Mouse (Mus musculus): Measurements from ENCODE around the gene Pdxk. TPM values are rescaled to one million over a fixed set of nuclear protein-coding genes. Genes with fewer than 3 reads are reported as not detected.

Gene Pdxk
- polyA plus RNA-seq, 1 experiment from 2014 or later, result 19.2 TPM

- Histone ChIP-seq H3K27ac (no peak overlapping the region), H3K9ac (no peak overlapping the region), H3K4me2 (no peak overlapping the region), H3K4me3 (no peak overlapping the region), H3K27me3 (no peaks in the 10 kb centered on the region), H3K4me1 (replicated peaks) (peaks cover 44% of the 10 kb centered on the region), H3K36me3 (no peaks in the 10 kb centered on the region), H3K9me3 (no peaks in the 10 kb centered on the region)
- WGBS, result 34% methylated on average over 10 of the region's 10 CpGs
- peak; percentile 46 for ATAC-seq (ENCODE audit: low FRiP score)
Observed at GRCm38 (mm10) chr10:78457495-78458347, 7.1 kb downstream of the Pdxk start.

DNA sequence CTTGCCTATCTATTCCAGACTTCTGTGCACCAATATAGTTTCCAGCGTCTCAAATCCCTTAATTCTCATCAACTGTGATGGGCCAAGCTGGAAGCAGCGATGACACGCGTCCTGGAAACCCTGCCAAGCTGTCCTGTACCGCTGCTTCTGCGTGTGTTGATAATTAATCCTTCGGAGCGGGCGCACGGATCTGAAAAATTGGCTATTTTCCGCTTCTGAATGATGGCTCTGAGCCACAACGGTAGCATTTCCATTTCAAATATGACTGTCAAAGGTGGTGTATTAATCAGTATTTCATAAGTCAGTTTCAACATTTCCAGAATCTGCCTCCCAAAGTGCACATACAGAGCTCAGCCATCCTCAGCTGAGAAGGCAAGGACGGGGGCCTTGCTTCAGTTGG, 8.1 kb downstream of the Pdxk start:
- Histone ChIP-seq H3K27me3 (no peaks in the 10 kb centered on the region), H3K9me3 (no peaks in the 10 kb centered on the region), H3K9ac (no peak overlapping the region), H3K36me3 (no peaks in the 10 kb centered on the region), H3K4me3 (no peak overlapping the region), H3K4me1 (replicated peaks) (peaks cover 49% of the 10 kb centered on the region), H3K27ac (0 out of 2 replicates have a peak overlapping the region, but pooled peaks have one; percentile 32), H3K4me2 (no peak overlapping the region)
- no peak for ATAC-seq (ENCODE audit: low FRiP score)
- 65% methylated on average over 13 of the region's 13 CpGs for WGBS

DNA sequence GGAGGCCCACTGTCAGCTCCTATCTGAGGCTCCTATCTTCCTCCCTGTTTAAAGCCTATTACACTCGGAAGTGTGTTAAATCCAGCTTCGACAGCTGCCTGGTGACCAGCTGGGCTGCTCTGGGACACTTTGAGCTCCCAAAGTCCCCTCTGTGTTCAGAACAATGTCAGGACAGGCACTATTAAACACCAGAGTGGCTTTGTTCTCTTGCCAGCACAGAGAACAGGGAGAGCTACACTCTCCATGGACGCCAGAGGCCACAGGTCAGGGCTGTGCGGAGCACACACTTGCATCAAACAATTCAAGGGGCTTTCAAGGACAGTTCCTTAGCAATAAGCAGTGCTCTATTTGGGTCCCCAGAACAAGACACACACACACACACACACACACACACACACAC, 12.1 kb downstream of the Pdxk start:
- H3K36me3 ChIP-seq, result peaks cover 29% of the 10 kb centered on the region
- no peaks in the 10 kb centered on the region for H3K27me3 ChIP-seq
- no peak overlapping the region for H3K4me2 ChIP-seq
- no peak overlapping the region for H3K9ac ChIP-seq
- ATAC-seq (ENCODE audit: low FRiP score), result no peak
- no peak overlapping the region for H3K27ac ChIP-seq
- 16% methylated on average over 4 of the region's 4 CpGs for WGBS
- H3K4me3 ChIP-seq, result no peak overlapping the region
- H3K4me1 ChIP-seq (replicated peaks), result peaks cover 28% of the 10 kb centered on the region
- H3K9me3 ChIP-seq, result no peaks in the 10 kb centered on the region

DNA sequence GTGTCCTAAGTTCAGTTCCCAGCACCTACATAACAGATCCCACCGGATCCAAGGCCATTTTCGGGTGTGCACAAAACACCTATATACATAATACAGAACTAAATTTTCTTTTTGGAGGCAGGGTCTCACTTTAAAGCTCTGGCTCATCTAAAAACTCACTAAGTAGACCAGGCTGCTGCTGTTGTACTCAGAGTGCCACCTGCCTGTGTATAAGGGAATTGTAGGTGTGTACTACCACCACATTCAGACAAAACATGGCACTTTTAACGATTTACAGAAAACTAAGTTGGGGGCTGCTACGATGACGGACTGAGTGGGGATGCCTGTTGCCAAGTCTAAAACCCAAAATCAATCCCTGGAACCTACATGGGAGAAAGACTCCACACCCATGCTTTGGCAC, 14.0 kb downstream of the Pdxk start:
- Histone ChIP-seq H3K27me3 (no peaks in the 10 kb centered on the region), H3K9me3 (no peaks in the 10 kb centered on the region), H3K4me2 (no peak overlapping the region), H3K27ac (no peak overlapping the region), H3K4me1 (replicated peaks) (peaks cover 17% of the 10 kb centered on the region; the same call in 1 of the 2 replicates), H3K4me3 (no peak overlapping the region), H3K9ac (no peak overlapping the region), H3K36me3 (peaks cover 47% of the 10 kb centered on the region)
- no peak for ATAC-seq (ENCODE audit: low FRiP score)
- WGBS, result 91% methylated on average over 5 of the region's 5 CpGs

DNA sequence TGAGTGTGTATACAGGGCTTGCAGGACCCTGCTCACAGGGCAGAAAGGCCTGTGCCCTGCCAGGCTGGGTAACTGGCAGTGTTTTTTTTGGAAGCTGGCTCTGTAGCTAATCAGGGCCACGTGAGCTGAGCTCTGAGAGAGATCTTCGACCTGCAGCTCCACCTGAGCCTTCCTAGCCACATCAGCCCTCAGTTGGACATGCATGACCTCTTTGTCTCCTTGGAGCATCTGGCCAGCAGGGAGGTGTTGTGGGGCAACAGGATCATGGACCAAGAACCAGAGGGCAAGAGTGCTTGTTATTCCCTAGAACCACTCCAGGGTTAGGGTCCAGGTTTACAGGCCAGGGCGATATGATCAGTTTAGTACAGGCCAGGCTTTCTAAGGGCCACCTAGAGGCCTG, 17.4 kb downstream of the Pdxk start:
- H3K36me3 ChIP-seq, result peaks cover 76% of the 10 kb centered on the region
- ATAC-seq (ENCODE audit: low FRiP score), result no peak
- 88% methylated on average over 3 of the region's 3 CpGs for WGBS

GRCm38 (mm10) chr10:78446195-78446594, 18.6 kb downstream of the Pdxk start:
- no peak for ATAC-seq (ENCODE audit: low FRiP score)
- 95% methylated on average over 3 of the region's 3 CpGs for WGBS
- H3K4me1 ChIP-seq (replicated peaks), result no peaks in the 10 kb centered on the region

More for the DNA sequence above, 17.4 kb downstream of the Pdxk start:
- Histone ChIP-seq H3K27me3 (no peaks in the 10 kb centered on the region), H3K4me3 (no peak overlapping the region), H3K9ac (no peak overlapping the region), H3K4me2 (no peak overlapping the region), H3K4me1 (replicated peaks) (0 out of 2 replicates have a peak, but pooled peaks cover 2% of the 10 kb centered on the region), H3K9me3 (no peaks in the 10 kb centered on the region), H3K27ac (no peak overlapping the region)

GRCm38 (mm10) chr10:78442292-78442691, 22.5 kb downstream of the Pdxk start:
- Histone ChIP-seq H3K4me2 (no peak overlapping the region), H3K9me3 (no peaks in the 10 kb centered on the region), H3K27me3 (no peaks in the 10 kb centered on the region), H3K27ac (no peak overlapping the region), H3K4me3 (no peak overlapping the region), H3K36me3 (peaks cover 59% of the 10 kb centered on the region), H3K4me1 (replicated peaks) (no peaks in the 10 kb centered on the region), H3K9ac (no peak overlapping the region)
- 97% methylated on average over 3 of the region's 3 CpGs for WGBS
- no peak for ATAC-seq (ENCODE audit: low FRiP score)

More at GRCm38 (mm10) chr10:78446195-78446594, 18.6 kb downstream of the Pdxk start:
- Histone ChIP-seq H3K9me3 (no peaks in the 10 kb centered on the region), H3K4me3 (no peak overlapping the region), H3K4me2 (no peak overlapping the region), H3K36me3 (peaks cover 86% of the 10 kb centered on the region), H3K9ac (no peak overlapping the region), H3K27me3 (no peaks in the 10 kb centered on the region), H3K27ac (no peak overlapping the region)

DNA sequence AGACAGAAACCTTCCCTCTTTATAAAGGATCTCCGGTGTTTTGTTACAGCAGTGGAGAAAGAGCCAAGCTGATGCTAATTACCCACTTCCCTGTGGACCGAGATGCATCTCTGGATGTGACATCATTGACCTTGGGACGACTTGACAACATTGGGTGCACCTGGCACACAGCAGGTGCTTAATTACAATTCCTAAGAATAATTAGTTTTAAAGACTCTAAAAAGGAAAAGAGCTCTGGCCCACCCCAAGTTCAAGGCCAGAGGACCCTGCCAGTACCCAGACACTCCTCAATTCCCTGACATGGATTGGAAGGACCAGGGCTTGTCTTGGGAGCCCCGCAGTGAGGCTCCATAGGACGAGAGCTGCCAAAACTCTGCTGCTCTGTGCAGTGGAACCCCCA, 23.2 kb downstream of the Pdxk start:
- Histone ChIP-seq H3K4me3 (no peak overlapping the region), H3K27me3 (no peaks in the 10 kb centered on the region), H3K36me3 (peaks cover 53% of the 10 kb centered on the region), H3K9ac (no peak overlapping the region), H3K4me2 (no peak overlapping the region), H3K27ac (no peak overlapping the region), H3K9me3 (no peaks in the 10 kb centered on the region), H3K4me1 (replicated peaks) (no peaks in the 10 kb centered on the region)
- ATAC-seq (ENCODE audit: low FRiP score), result no peak
- WGBS, result 88% methylated on average over 5 of the region's 5 CpGs

GRCm38 (mm10) chr10:78440812-78441211, 24.0 kb downstream of the Pdxk start:
- H3K9ac ChIP-seq, result no peak overlapping the region
- WGBS, result 65% methylated on average over 9 of the region's 9 CpGs
- ATAC-seq (ENCODE audit: low FRiP score), result no peak
- H3K27me3 ChIP-seq, result no peaks in the 10 kb centered on the region
- H3K9me3 ChIP-seq, result no peaks in the 10 kb centered on the region
- no peaks in the 10 kb centered on the region for H3K4me1 ChIP-seq (replicated peaks)
- H3K27ac ChIP-seq, result no peak overlapping the region
- no peak overlapping the region for H3K4me3 ChIP-seq
- no peak overlapping the region for H3K4me2 ChIP-seq
- H3K36me3 ChIP-seq, result peaks cover 45% of the 10 kb centered on the region

- no peak overlapping the region for H3K4me3 ChIP-seq
- WGBS, result 95% methylated on average over 7 of the region's 7 CpGs
- H3K4me2 ChIP-seq, result no peak overlapping the region
- H3K9ac ChIP-seq, result no peak overlapping the region
- no peaks in the 10 kb centered on the region for H3K27me3 ChIP-seq
- no peaks in the 10 kb centered on the region for H3K9me3 ChIP-seq
- H3K27ac ChIP-seq, result no peak overlapping the region
- peaks cover 38% of the 10 kb centered on the region for H3K36me3 ChIP-seq
- no peaks in the 10 kb centered on the region for H3K4me1 ChIP-seq (replicated peaks)
- no peak for ATAC-seq (ENCODE audit: low FRiP score)
Observed at GRCm38 (mm10) chr10:78439990-78440389, 24.8 kb downstream of the Pdxk start.

DNA sequence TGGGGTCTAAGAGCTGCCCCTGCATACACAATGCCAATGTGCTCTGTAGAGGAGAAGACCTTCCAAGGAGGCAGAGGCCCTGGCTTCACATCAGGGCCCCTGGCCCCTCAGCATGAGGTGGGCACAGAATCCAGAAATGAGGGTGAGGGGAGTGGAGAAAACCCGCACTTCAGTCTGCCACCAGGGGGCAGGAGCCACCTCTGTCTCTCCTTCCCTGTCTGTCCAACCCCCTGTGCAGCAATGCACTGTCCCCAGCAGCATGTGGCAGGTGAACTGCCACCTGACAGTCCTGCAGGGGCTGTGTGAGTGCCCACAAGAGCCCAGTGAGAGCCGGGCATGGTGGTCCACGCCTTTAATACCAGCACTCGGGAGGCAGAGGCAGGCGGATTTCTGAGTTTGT, 25.2 kb downstream of the Pdxk start:
- Histone ChIP-seq H3K4me2 (no peak overlapping the region), H3K4me1 (replicated peaks) (no peaks in the 10 kb centered on the region), H3K27me3 (no peaks in the 10 kb centered on the region), H3K9ac (no peak overlapping the region), H3K4me3 (no peak overlapping the region), H3K9me3 (no peaks in the 10 kb centered on the region), H3K36me3 (peaks cover 34% of the 10 kb centered on the region), H3K27ac (no peak overlapping the region)
- no peak for ATAC-seq (ENCODE audit: low FRiP score)
- 68% methylated on average over 5 of the region's 5 CpGs for WGBS

GRCm38 (mm10) chr10:78438094-78438493, 26.7 kb downstream of the Pdxk start:
- H3K9me3 ChIP-seq, result no peaks in the 10 kb centered on the region
- no peaks in the 10 kb centered on the region for H3K27me3 ChIP-seq
- peaks cover 22% of the 10 kb centered on the region for H3K36me3 ChIP-seq
- H3K9ac ChIP-seq, result no peak overlapping the region
- peak; percentile 17; the same call in 1 of the 2 replicates for ATAC-seq (ENCODE audit: low FRiP score)
- no peak overlapping the region for H3K4me2 ChIP-seq
- H3K27ac ChIP-seq, result peak overlapping the region; percentile 62; the same call in 1 of the 2 replicates
- H3K4me1 ChIP-seq (replicated peaks), result no peaks in the 10 kb centered on the region
- 20% methylated on average over 5 of the region's 5 CpGs for WGBS
- H3K4me3 ChIP-seq, result no peak overlapping the region

DNA sequence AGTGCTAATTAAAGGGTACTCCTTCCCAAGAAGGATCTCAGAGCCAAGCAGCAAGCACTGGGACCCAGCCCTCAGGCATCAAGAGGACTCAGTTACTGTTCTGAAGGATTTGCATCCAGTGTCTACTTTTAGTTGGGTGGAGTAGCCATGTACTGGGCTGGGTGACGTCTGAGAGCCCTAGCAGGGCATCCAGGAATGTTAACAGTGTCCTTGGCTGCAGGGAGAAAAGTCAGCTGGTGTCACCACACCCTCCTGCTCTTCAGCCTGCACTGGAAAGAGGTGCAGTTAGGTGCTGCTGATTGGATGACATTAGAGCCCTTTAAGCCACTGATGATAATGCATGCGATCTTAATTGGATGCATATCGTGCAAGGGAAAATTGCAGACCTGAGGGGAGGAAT, 31.9 kb downstream of the Pdxk start:
- 64% methylated on average over 3 of the region's 3 CpGs for WGBS
- ATAC-seq (ENCODE audit: low FRiP score), result no peak
- H3K9ac ChIP-seq, result no peak overlapping the region

More for the DNA sequence above, 31.9 kb downstream of the Pdxk start:
- no peaks in the 10 kb centered on the region for H3K9me3 ChIP-seq
- no peaks in the 10 kb centered on the region for H3K4me1 ChIP-seq (replicated peaks)
- no peak overlapping the region for H3K4me2 ChIP-seq
- no peak overlapping the region for H3K27ac ChIP-seq
- H3K4me3 ChIP-seq, result no peak overlapping the region
- no peaks in the 10 kb centered on the region for H3K27me3 ChIP-seq
- H3K36me3 ChIP-seq, result peaks cover 17% of the 10 kb centered on the region
